Comparison of ENCODE assay signal across 8 mouse cellular contexts in genomic region chr7:24845713-24846112, GRCm38 (mm10). TPM values are rescaled to one million over a fixed set of nuclear protein-coding genes. Genes with fewer than 3 reads are reported as not detected.
A peak's percentile ranks its signal among the peaks of the same experiment; 100 is the strongest.
DNase-seq lines count a peak whose midpoint lies in the region; ATAC-seq and TF ChIP-seq lines count a peak whose summit lies in the region.

No protein-coding gene starts in this region.

- no peaks in the 10 kb centered on the region for H3K36me3 ChIP-seq in heart, embryonic 10.5 days
- H3K36me3 ChIP-seq in liver, embryonic 15.5 days (replicated peaks), result no peaks in the 10 kb centered on the region

- TF ChIP-seq POLR2A in cortical plate, adult 2 months (IDR thresholded peaks at IDR 0.05; ENCODE audit: extremely low read depth, insufficient read depth, low read length), result no peak

- peak; percentile 26; the same call in 1 of the 2 replicates for TF ChIP-seq CTCF in cortical plate, adult 2 months (IDR thresholded peaks at IDR 0.05; ENCODE audit: extremely low read depth, insufficient read depth, low read length)
- no peak; the same call in none of the 2 replicates for TF ChIP-seq CTCF in left cerebral cortex, adult 2 months (IDR thresholded peaks at IDR 0.05)

- H3K9ac ChIP-seq in liver, embryonic 15.5 days, result no peak overlapping the region

- H3K4me3 ChIP-seq in heart, embryonic 10.5 days, result no peak overlapping the region
- no peak overlapping the region for H3K4me3 ChIP-seq in cortical plate, adult 2 months (ENCODE audit: insufficient read depth, low read length)
- no peak overlapping the region for H3K4me3 ChIP-seq in liver, embryonic 15.5 days (replicated peaks)
- H3K4me3 ChIP-seq in left cerebral cortex, adult 2 months, result no peak overlapping the region

- ATAC-seq in CD4-positive, CD25-positive, alpha-beta regulatory T cell, adult 4 months, result peak; percentile 39
- peak; percentile 53 for ATAC-seq in liver, embryonic 15.5 days (ENCODE audit: insufficient read depth)

- intact Hi-C loops in heart, postnatal 36 days (cut with DNase I), result no loop called here
- intact Hi-C loops in left cerebral cortex, adult 2 months (cut with DNase I), result no loop called here
- intact Hi-C loops in left cerebral cortex, postnatal 25 days (cut with DNase I), result no loop called here

- H3K4me1 ChIP-seq in heart, embryonic 10.5 days, result peaks cover 6% of the 10 kb centered on the region; the same call in 1 of the 2 replicates
- H3K4me1 ChIP-seq in cortical plate, adult 2 months (ENCODE audit: control insufficient read depth, insufficient read depth, low read length), result no peaks in the 10 kb centered on the region; the same call in 1 of the 2 replicates
- peaks cover 41% of the 10 kb centered on the region for H3K4me1 ChIP-seq in liver, embryonic 15.5 days (replicated peaks)

- no peaks in the 10 kb centered on the region for H3K27me3 ChIP-seq in heart, embryonic 10.5 days (ENCODE audit: insufficient read depth, poor library complexity, severe bottlenecking)
- H3K27me3 ChIP-seq in liver, embryonic 15.5 days, result no peaks in the 10 kb centered on the region

- H3K4me2 ChIP-seq in liver, embryonic 15.5 days, result peak overlapping the region; percentile 2; the same call in 1 of the 2 replicates

- no peaks in the 10 kb centered on the region for H3K9me3 ChIP-seq in heart, embryonic 10.5 days
- H3K9me3 ChIP-seq in liver, embryonic 15.5 days (replicated peaks), result no peaks in the 10 kb centered on the region

- H3K27ac ChIP-seq in heart, embryonic 10.5 days, result no peak overlapping the region
- no peak overlapping the region for H3K27ac ChIP-seq in cortical plate, adult 2 months (ENCODE audit: insufficient read depth, low read length)
- peak overlapping the region; percentile 4; the same call in 1 of the 2 replicates for H3K27ac ChIP-seq in liver, embryonic 15.5 days (replicated peaks)
- no peak overlapping the region for H3K27ac ChIP-seq in left cerebral cortex, adult 2 months

- 6% methylated on average over 6 of the region's 6 CpGs for WGBS in heart, embryonic 10.5 days
- under 1% methylated on average over 6 of the region's 6 CpGs for WGBS in liver, embryonic 15.5 days (ENCODE audit: insufficient replicate concordance)

- peak; percentile 85 for DNase-seq in heart, embryonic 10.5 days (ENCODE audit: low spot score)
- no peak for DNase-seq in heart, postnatal 36 days
- no peak for DNase-seq in left cerebral cortex, adult 18-20 months (ENCODE audit: low spot score in 2 of 2)
- no peak for DNase-seq in left cerebral cortex, adult 2 months (ENCODE audit: extremely low spot score in 1 of 2, low spot score in 2 of 2)
- no peak for DNase-seq in left cerebral cortex, postnatal 25 days (ENCODE audit: low spot score in 2 of 2)

RNA-seq across cellular contexts. Expression of gene Gm9844, which starts 16.3 kb away (rescaled TPM):
- polyA plus RNA-seq in heart, embryonic 10.5 days (2016; fragmentation: Nextera tagmentation; extraction: Ambion mirVana), result 10.0 and 15.0 TPM in 2 replicates
- not detected for total RNA-seq in heart, postnatal 36 days (2021)
- 10 to 100 TPM; 22.4 to 44.8 TPM for polyA plus RNA-seq in CD4-positive, CD25-positive, alpha-beta regulatory T cell, adult 4 months (2017; shearing (Covaris generic))
- polyA plus RNA-seq in cortical plate, adult 2 months (2012; rRNA removed), result 10.5 and 13.5 TPM in 2 replicates
- polyA plus RNA-seq in liver, embryonic 15.5 days (2015; fragmentation: Nextera tagmentation; extraction: Ambion mirVana), result 1.6 and 1.9 TPM in 2 replicates
- 1 to 10 TPM in 1 of 2 experiments, not detected in 1; 1.5 TPM for total RNA-seq in left cerebral cortex, adult 18-20 months (2021)
- 1 to 10 TPM in 1 of 2 experiments, not detected in 1; 1.0 TPM for total RNA-seq in left cerebral cortex, adult 2 months (2021)
- 1 to 10 TPM; 1.7 to 2.1 TPM for total RNA-seq in left cerebral cortex, postnatal 25 days (2021)

RNA-seq across cellular contexts. Expression of gene Lypd4, which starts 24.0 kb away (rescaled TPM):
- not detected in 2 replicates for polyA plus RNA-seq in heart, embryonic 10.5 days (2016; fragmentation: Nextera tagmentation; extraction: Ambion mirVana)
- not detected for total RNA-seq in heart, postnatal 36 days (2021)
- polyA plus RNA-seq in CD4-positive, CD25-positive, alpha-beta regulatory T cell, adult 4 months (2017; shearing (Covaris generic)), result not detected
- not detected in 2 replicates for polyA plus RNA-seq in cortical plate, adult 2 months (2012; rRNA removed)
- polyA plus RNA-seq in liver, embryonic 15.5 days (2015; fragmentation: Nextera tagmentation; extraction: Ambion mirVana), result not detected in 2 replicates
- total RNA-seq in left cerebral cortex, adult 18-20 months (2021), result not detected
- not detected for total RNA-seq in left cerebral cortex, adult 2 months (2021)
- not detected for total RNA-seq in left cerebral cortex, postnatal 25 days (2021)

RNA-seq across cellular contexts. Expression of gene Dmrtc2, which starts 24.1 kb away (rescaled TPM):
- polyA plus RNA-seq in heart, embryonic 10.5 days (2016; fragmentation: Nextera tagmentation; extraction: Ambion mirVana), result not detected in 2 replicates
- not detected for total RNA-seq in heart, postnatal 36 days (2021)
- polyA plus RNA-seq in CD4-positive, CD25-positive, alpha-beta regulatory T cell, adult 4 months (2017; shearing (Covaris generic)), result not detected
- not detected in 2 replicates for polyA plus RNA-seq in cortical plate, adult 2 months (2012; rRNA removed)
- not detected in 2 replicates for polyA plus RNA-seq in liver, embryonic 15.5 days (2015; fragmentation: Nextera tagmentation; extraction: Ambion mirVana)
- total RNA-seq in left cerebral cortex, adult 18-20 months (2021), result not detected
- not detected for total RNA-seq in left cerebral cortex, adult 2 months (2021)
- not detected for total RNA-seq in left cerebral cortex, postnatal 25 days (2021)

RNA-seq across cellular contexts. Expression of gene Rps19, which starts 38.5 kb away (rescaled TPM):
- polyA plus RNA-seq in heart, embryonic 10.5 days (2016; fragmentation: Nextera tagmentation; extraction: Ambion mirVana), result 1,532 and 1,854 TPM in 2 replicates
- 100 to 1,000 TPM; 514 to 531 TPM for total RNA-seq in heart, postnatal 36 days (2021)
- over 10,000 TPM; 12,099 to 13,283 TPM for polyA plus RNA-seq in CD4-positive, CD25-positive, alpha-beta regulatory T cell, adult 4 months (2017; shearing (Covaris generic))
- polyA plus RNA-seq in cortical plate, adult 2 months (2012; rRNA removed), result 393 and 394 TPM in 2 replicates
- polyA plus RNA-seq in liver, embryonic 15.5 days (2015; fragmentation: Nextera tagmentation; extraction: Ambion mirVana), result 1,016 and 1,167 TPM in 2 replicates
- 100 to 1,000 TPM; 511 to 584 TPM for total RNA-seq in left cerebral cortex, adult 18-20 months (2021)
- total RNA-seq in left cerebral cortex, adult 2 months (2021), result 100 to 1,000 TPM; 488 to 501 TPM
- 100 to 1,000 TPM; 446 to 451 TPM for total RNA-seq in left cerebral cortex, postnatal 25 days (2021)

RNA-seq across cellular contexts. Expression of gene Cd79a, which starts 51.5 kb away (rescaled TPM):
- 0.26 and 0.40 TPM in 2 replicates for polyA plus RNA-seq in heart, embryonic 10.5 days (2016; fragmentation: Nextera tagmentation; extraction: Ambion mirVana)
- 1 to 10 TPM; 1.7 to 2.5 TPM for total RNA-seq in heart, postnatal 36 days (2021)
- 10 to 100 TPM in 1 of 2 experiments, 1 to 10 TPM in 1; 2.2 to 28.9 TPM for polyA plus RNA-seq in CD4-positive, CD25-positive, alpha-beta regulatory T cell, adult 4 months (2017; shearing (Covaris generic))
- 1.2 and 1.4 TPM in 2 replicates for polyA plus RNA-seq in cortical plate, adult 2 months (2012; rRNA removed)
- polyA plus RNA-seq in liver, embryonic 15.5 days (2015; fragmentation: Nextera tagmentation; extraction: Ambion mirVana), result 6.0 and 7.2 TPM in 2 replicates
- under 1 TPM; 0.30 to 0.77 TPM for total RNA-seq in left cerebral cortex, adult 18-20 months (2021)
- total RNA-seq in left cerebral cortex, adult 2 months (2021), result under 1 TPM; 0.37 to 0.38 TPM
- total RNA-seq in left cerebral cortex, postnatal 25 days (2021), result under 1 TPM; 0.46 to 0.64 TPM
